Mouse (Mus musculus): ENCODE measurements at regions not wholly inside any gene's neighbourhood (a gene's known extent, or its start where the extent isn't known, plus 50 kb on each side); places are given as distances from the start of the nearest gene placed in this dataset.
"Not testable (repeated sequence)": the region's sequence is repeated elsewhere in the genome, so short reads cannot be mapped to it uniquely, and the experiment has no call there.

- not testable (repeated sequence) for DNase-seq (ENCODE audit: low read depth, low spot score)
Measured at GRCm38 (mm10) chr14:53339167-53339566, 843.6 kb upstream of the Olfr1507 start.

GRCm38 (mm10) chr14:53337446-53337845 lies 841.9 kb upstream of the Olfr1507 start:
- DNase-seq (ENCODE audit: low read depth, low spot score), result not testable (repeated sequence)

GRCm38 (mm10) chr14:53336705-53337104 lies 841.2 kb upstream of the Olfr1507 start:
- not testable (repeated sequence) for DNase-seq (ENCODE audit: low read depth, low spot score)

- DNase-seq (ENCODE audit: low read depth, low spot score), result not testable (repeated sequence)
Measured at GRCm38 (mm10) chr14:53334451-53334850, 838.9 kb upstream of the Olfr1507 start.

GRCm38 (mm10) chr14:53331153-53331552 lies 835.6 kb upstream of the Olfr1507 start:
- not testable (repeated sequence) for DNase-seq (ENCODE audit: low read depth, low spot score)

- DNase-seq (ENCODE audit: low read depth, low spot score), result not testable (repeated sequence)
Measured at GRCm38 (mm10) chr14:53324367-53324766, 828.8 kb upstream of the Olfr1507 start.

GRCm38 (mm10) chr14:53318512-53319309 lies 823.2 kb upstream of the Olfr1507 start:
- not testable (repeated sequence) for DNase-seq (ENCODE audit: low read depth, low spot score)

GRCm38 (mm10) chr14:53312490-53312889 lies 816.9 kb upstream of the Olfr1507 start:
- not testable (repeated sequence) for DNase-seq (ENCODE audit: low read depth, low spot score)

GRCm38 (mm10) chr14:53303179-53303578 lies 807.6 kb upstream of the Olfr1507 start:
- DNase-seq (ENCODE audit: low read depth, low spot score), result not testable (repeated sequence)

GRCm38 (mm10) chr14:53302491-53302829 lies 806.9 kb upstream of the Olfr1507 start:
- not testable (repeated sequence) for DNase-seq (ENCODE audit: low read depth, low spot score)

- DNase-seq (ENCODE audit: low read depth, low spot score), result not testable (repeated sequence)
Measured at GRCm38 (mm10) chr14:53301722-53302490, 806.4 kb upstream of the Olfr1507 start.

GRCm38 (mm10) chr14:53301110-53301509 lies 805.6 kb upstream of the Olfr1507 start:
- DNase-seq (ENCODE audit: low read depth, low spot score), result not testable (repeated sequence)

GRCm38 (mm10) chr14:53299735-53300134 lies 804.2 kb upstream of the Olfr1507 start:
- DNase-seq (ENCODE audit: low read depth, low spot score), result not testable (repeated sequence)

- DNase-seq (ENCODE audit: low read depth, low spot score), result not testable (repeated sequence)
Measured at GRCm38 (mm10) chr14:53283350-53284141, 788.0 kb upstream of the Olfr1507 start.

- not testable (repeated sequence) for DNase-seq (ENCODE audit: low read depth, low spot score)
Measured at GRCm38 (mm10) chr14:53273218-53273617, 777.7 kb upstream of the Olfr1507 start.

GRCm38 (mm10) chr14:53267693-53268092 lies 772.1 kb upstream of the Olfr1507 start:
- not testable (repeated sequence) for DNase-seq (ENCODE audit: low read depth, low spot score)

- DNase-seq (ENCODE audit: low read depth, low spot score), result not testable (repeated sequence)
Measured at GRCm38 (mm10) chr14:53255962-53256361, 760.4 kb upstream of the Olfr1507 start.

- DNase-seq (ENCODE audit: low read depth, low spot score), result not testable (repeated sequence)
Measured at GRCm38 (mm10) chr14:53253470-53253869, 757.9 kb upstream of the Olfr1507 start.

- DNase-seq (ENCODE audit: low read depth, low spot score), result not testable (repeated sequence)
Measured at GRCm38 (mm10) chr14:53231142-53231541, 735.6 kb upstream of the Olfr1507 start.

GRCm38 (mm10) chr14:53224789-53225188 lies 729.2 kb upstream of the Olfr1507 start:
- DNase-seq (ENCODE audit: low read depth, low spot score), result not testable (repeated sequence)

- DNase-seq (ENCODE audit: low read depth, low spot score), result not testable (repeated sequence)
Measured at GRCm38 (mm10) chr14:53210554-53210953, 715.0 kb upstream of the Olfr1507 start.

GRCm38 (mm10) chr14:53209258-53209657 lies 713.7 kb upstream of the Olfr1507 start:
- DNase-seq (ENCODE audit: low read depth, low spot score), result not testable (repeated sequence)
